Mouse (Mus musculus): ENCODE measurements around the gene BC030870. TPM values are rescaled to one million over a fixed set of nuclear protein-coding genes. Genes with fewer than 3 reads are reported as not detected.
A peak's percentile ranks its signal among the peaks of the same experiment; 100 is the strongest.
"Not testable (repeated sequence)": the region's sequence is repeated elsewhere in the genome, so short reads cannot be mapped to it uniquely, and the experiment has no call there.

Gene BC030870
- 2.6 and 3.0 TPM in 2 replicates for polyA plus RNA-seq (2015; fragmentation: Nextera tagmentation; extraction: Ambion mirVana)

- 35% methylated on average over 15 of the region's 15 CpGs for WGBS
- Histone ChIP-seq H3K9ac (no peak within 1 kb of the TSS), H3K4me3 (peak within 1 kb of the TSS; percentile 2; the same call in 1 of the 2 replicates), H3K36me3 (no peaks in the 10 kb centered on the region), H3K9me3 (no peaks in the 10 kb centered on the region), H3K27ac (peak within 1 kb of the TSS; percentile 53), H3K4me1 (no peaks in the 10 kb centered on the region), H3K27me3 (no peaks in the 10 kb centered on the region), H3K4me2 (peak within 1 kb of the TSS; percentile 31)
- ATAC-seq (ENCODE audit: borderline replicate concordance, extremely low read depth, low FRiP score, low TSS enrichment) = no peak
These were observed at the start of gene BC030870 for GRCm38 (mm10) chr8:65129199-65129788. TSS of gene BC030870 (minus strand) at chr8:65129563.

GRCm38 (mm10) chr8:65174746-65175476 lies 45.5 kb upstream of the BC030870 start:
- no peak overlapping the region for H3K4me3 ChIP-seq
- H3K27me3 ChIP-seq = no peaks in the 10 kb centered on the region
- no peaks in the 10 kb centered on the region for H3K36me3 ChIP-seq
- no peak overlapping the region for H3K9ac ChIP-seq
- no peak overlapping the region for H3K4me2 ChIP-seq
- no peak overlapping the region for H3K27ac ChIP-seq
- H3K4me1 ChIP-seq = no peaks in the 10 kb centered on the region
- WGBS = 63% methylated on average over 3 of the region's 3 CpGs
- ATAC-seq (ENCODE audit: borderline replicate concordance, extremely low read depth, low FRiP score, low TSS enrichment) = no peak
- no peaks in the 10 kb centered on the region for H3K9me3 ChIP-seq

GRCm38 (mm10) chr8:65169184-65169583 lies 39.8 kb upstream of the BC030870 start:
- no peak overlapping the region for H3K4me3 ChIP-seq
- H3K9ac ChIP-seq = no peak overlapping the region
- no peaks in the 10 kb centered on the region for H3K36me3 ChIP-seq
- 70% methylated on average over 3 of the region's 3 CpGs for WGBS
- no peak for ATAC-seq (ENCODE audit: borderline replicate concordance, extremely low read depth, low FRiP score, low TSS enrichment)
- H3K27ac ChIP-seq = no peak overlapping the region
- H3K4me2 ChIP-seq = no peak overlapping the region
- no peaks in the 10 kb centered on the region for H3K9me3 ChIP-seq
- no peaks in the 10 kb centered on the region for H3K27me3 ChIP-seq
- H3K4me1 ChIP-seq = no peaks in the 10 kb centered on the region

- H3K27me3 ChIP-seq; H3K9me3 ChIP-seq; H3K4me1 ChIP-seq; H3K4me3 ChIP-seq; H3K4me2 ChIP-seq; H3K27ac ChIP-seq; H3K36me3 ChIP-seq; H3K9ac ChIP-seq; ATAC-seq (ENCODE audit: borderline replicate concordance, extremely low read depth, low FRiP score, low TSS enrichment): not testable (repeated sequence)
- 44% methylated on average over 1 of the region's 1 CpGs for WGBS
These were observed 31.3 kb upstream of the BC030870 start for GRCm38 (mm10) chr8:65160676-65161075.

- no peak for ATAC-seq (ENCODE audit: borderline replicate concordance, extremely low read depth, low FRiP score, low TSS enrichment)
- H3K4me1 ChIP-seq = no peaks in the 10 kb centered on the region
- no peak overlapping the region for H3K27ac ChIP-seq
- no peaks in the 10 kb centered on the region for H3K27me3 ChIP-seq
- no peaks in the 10 kb centered on the region for H3K36me3 ChIP-seq
- no peak overlapping the region for H3K9ac ChIP-seq
- no peak overlapping the region for H3K4me2 ChIP-seq
- H3K4me3 ChIP-seq = no peak overlapping the region
- WGBS = 63% methylated on average over 14 of the region's 14 CpGs
- H3K9me3 ChIP-seq = no peaks in the 10 kb centered on the region
These were observed 29.9 kb upstream of the BC030870 start for GRCm38 (mm10) chr8:65159096-65159748.

- no peaks in the 10 kb centered on the region for H3K36me3 ChIP-seq
- no peak for ATAC-seq (ENCODE audit: borderline replicate concordance, extremely low read depth, low FRiP score, low TSS enrichment)
- no peak overlapping the region for H3K4me3 ChIP-seq
- H3K27me3 ChIP-seq = no peaks in the 10 kb centered on the region
- no peak overlapping the region for H3K27ac ChIP-seq
- H3K4me1 ChIP-seq = no peaks in the 10 kb centered on the region
- H3K4me2 ChIP-seq = no peak overlapping the region
- no peak overlapping the region for H3K9ac ChIP-seq
- H3K9me3 ChIP-seq = no peaks in the 10 kb centered on the region
- WGBS = 57% methylated on average over 4 of the region's 4 CpGs
These were observed 28.5 kb upstream of the BC030870 start for GRCm38 (mm10) chr8:65157901-65158300.

GRCm38 (mm10) chr8:65138830-65139466 lies 9.6 kb upstream of the BC030870 start:
- 67% methylated on average over 3 of the region's 3 CpGs for WGBS
- no peak overlapping the region for H3K27ac ChIP-seq
- H3K9me3 ChIP-seq = no peaks in the 10 kb centered on the region
- no peaks in the 10 kb centered on the region for H3K36me3 ChIP-seq
- H3K4me1 ChIP-seq = no peaks in the 10 kb centered on the region
- H3K9ac ChIP-seq = no peak overlapping the region
- no peak for ATAC-seq (ENCODE audit: borderline replicate concordance, extremely low read depth, low FRiP score, low TSS enrichment)
- no peak overlapping the region for H3K4me2 ChIP-seq
- H3K27me3 ChIP-seq = no peaks in the 10 kb centered on the region
- H3K4me3 ChIP-seq = no peak overlapping the region

GRCm38 (mm10) chr8:65126454-65126853 lies 2.9 kb downstream of the BC030870 start:
- no peak overlapping the region for H3K27ac ChIP-seq
- H3K4me1 ChIP-seq = no peaks in the 10 kb centered on the region
- no peak overlapping the region for H3K4me2 ChIP-seq
- no peaks in the 10 kb centered on the region for H3K9me3 ChIP-seq
- H3K36me3 ChIP-seq = no peaks in the 10 kb centered on the region
- ATAC-seq (ENCODE audit: borderline replicate concordance, extremely low read depth, low FRiP score, low TSS enrichment) = no peak
- no peak overlapping the region for H3K9ac ChIP-seq
- 70% methylated on average over 3 of the region's 3 CpGs for WGBS
- H3K27me3 ChIP-seq = no peaks in the 10 kb centered on the region
- no peak overlapping the region for H3K4me3 ChIP-seq

GRCm38 (mm10) chr8:65126014-65126413 lies 3.3 kb downstream of the BC030870 start:
- WGBS = 50% methylated on average over 1 of the region's 1 CpGs
- H3K36me3 ChIP-seq = no peaks in the 10 kb centered on the region
- ATAC-seq (ENCODE audit: borderline replicate concordance, extremely low read depth, low FRiP score, low TSS enrichment) = no peak

GRCm38 (mm10) chr8:65112092-65112491 lies 17.3 kb downstream of the BC030870 start:
- no peak overlapping the region for H3K27ac ChIP-seq
- H3K27me3 ChIP-seq = no peaks in the 10 kb centered on the region
- no peak overlapping the region for H3K4me3 ChIP-seq
- 67% methylated on average over 6 of the region's 6 CpGs for WGBS
- no peak overlapping the region for H3K4me2 ChIP-seq
- no peaks in the 10 kb centered on the region for H3K36me3 ChIP-seq
- no peak overlapping the region for H3K9ac ChIP-seq
- no peaks in the 10 kb centered on the region for H3K4me1 ChIP-seq
- ATAC-seq (ENCODE audit: borderline replicate concordance, extremely low read depth, low FRiP score, low TSS enrichment) = peak; percentile 49; the same call in 1 of the 2 replicates
- H3K9me3 ChIP-seq = no peaks in the 10 kb centered on the region

More at GRCm38 (mm10) chr8:65126014-65126413, 3.3 kb downstream of the BC030870 start:
- H3K4me3 ChIP-seq = no peak overlapping the region
- no peak overlapping the region for H3K27ac ChIP-seq
- no peak overlapping the region for H3K4me2 ChIP-seq
- H3K4me1 ChIP-seq = no peaks in the 10 kb centered on the region
- H3K9ac ChIP-seq = no peak overlapping the region
- H3K27me3 ChIP-seq = no peaks in the 10 kb centered on the region
- no peaks in the 10 kb centered on the region for H3K9me3 ChIP-seq

- no peak overlapping the region for H3K27ac ChIP-seq
- H3K4me1 ChIP-seq = no peaks in the 10 kb centered on the region
- H3K36me3 ChIP-seq = no peaks in the 10 kb centered on the region
- H3K9ac ChIP-seq = no peak overlapping the region
- H3K27me3 ChIP-seq = no peaks in the 10 kb centered on the region
- no peak; the same call in 1 of the 2 replicates for ATAC-seq (ENCODE audit: borderline replicate concordance, extremely low read depth, low FRiP score, low TSS enrichment)
- H3K4me2 ChIP-seq = no peak overlapping the region
- no peaks in the 10 kb centered on the region for H3K9me3 ChIP-seq
- 33% methylated on average over 5 of the region's 5 CpGs for WGBS
- no peak overlapping the region for H3K4me3 ChIP-seq
These were observed 19.1 kb downstream of the BC030870 start for GRCm38 (mm10) chr8:65110285-65110691.

GRCm38 (mm10) chr8:65108936-65109335 lies 20.4 kb downstream of the BC030870 start:
- Histone ChIP-seq H3K9ac (no peak overlapping the region), H3K27me3 (no peaks in the 10 kb centered on the region), H3K4me1 (no peaks in the 10 kb centered on the region), H3K4me3 (no peak overlapping the region), H3K4me2 (no peak overlapping the region), H3K27ac (no peak overlapping the region), H3K9me3 (no peaks in the 10 kb centered on the region), H3K36me3 (no peaks in the 10 kb centered on the region)
- 59% methylated on average over 6 of the region's 6 CpGs for WGBS
- ATAC-seq (ENCODE audit: borderline replicate concordance, extremely low read depth, low FRiP score, low TSS enrichment) = no peak
